Mouse (Mus musculus) brain, embryonic 14.5 days (tissue): ENCODE data around the gene Elf1.

ENCODE experiments used
- CTCF ChIP-seq: fragments of 200-500 bp; IDR thresholded peaks from 2 replicates; pipeline ENCODE4 v1.5.1; 2012; ENCODE audit warnings: inconsistent platforms, mild to moderate bottlenecking, moderate library complexity, borderline replicate concordance; ENCODE audit not compliant: insufficient read depth, insufficient read length; ENCODE audit errors: extremely low read depth
- POLR2A ChIP-seq: fragments of 200-500 bp; IDR thresholded peaks from 2 replicates; pipeline ENCODE4 v1.6.1; 2012; ENCODE audit warnings: mild to moderate bottlenecking, inconsistent platforms, borderline replicate concordance; ENCODE audit not compliant: poor library complexity, insufficient read depth, insufficient read length, severe bottlenecking; ENCODE audit errors: extremely low read depth

GRCm38 (mm10) chr14:79536837-79537236 is 55.8 kb downstream of the Elf1 start:
- TF ChIP-seq POLR2A = no peak
- TF ChIP-seq CTCF = no peak
